Mouse (Mus musculus) heart, postnatal 0 days (tissue): ENCODE measurements around the gene Ctnnd1.

Experiments used
- CTCF ChIP-seq: IDR thresholded peaks from 2 replicates; pipeline ENCODE4 v1.5.1; 2016; ENCODE audit warnings: antibody characterized with exemption, control low read depth, low read depth
- EP300 ChIP-seq: IDR thresholded peaks from 2 replicates; pipeline ENCODE4 v1.6.1; 2016; ENCODE audit warnings: antibody characterized with exemption, low read depth

DNA sequence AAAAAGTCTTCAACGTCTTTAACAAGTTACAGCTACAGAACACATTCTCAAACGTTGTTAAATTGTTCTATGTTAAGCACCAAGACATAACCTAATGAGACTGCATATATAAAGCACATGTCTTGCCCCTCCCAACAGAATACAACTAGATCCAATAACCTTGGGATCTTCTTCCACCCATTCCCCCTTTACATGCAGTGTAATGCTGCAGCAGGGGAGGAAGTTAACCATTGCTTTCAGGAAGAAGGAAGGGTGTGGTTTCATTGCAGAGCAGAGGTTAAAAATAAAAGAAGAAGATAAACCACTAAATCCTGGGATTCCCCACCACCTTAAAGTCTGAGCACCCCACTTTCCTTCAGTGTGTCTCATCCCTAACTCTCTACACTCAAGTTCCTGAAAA, 27.9 kb downstream of the Ctnnd1 start:
- TF ChIP-seq CTCF = no peak
- no peak for TF ChIP-seq EP300
